In genomic region chr2:50496057-50496433, GRCm38 (mm10) we compare ENCODE assay signal across 23 mouse cellular contexts.
"Had no signal": no experiment of that assay in that cellular context is flagged by ENCODE, and none has a peak within 500 bp of the region (broad histone marks: within the 10 kb centered on the region; RNA-seq: fewer than 3 reads in every experiment).

No protein-coding gene starts in this region.

- H3K9me3 ChIP-seq: intestine, embryonic 15.5 days; limb, embryonic 12.5 days; limb, embryonic 15.5 days; lung, embryonic 15.5 days; megakaryocyte, embryonic 14.5 days; midbrain, embryonic 10.5 days; neural tube, embryonic 12.5 days; neural tube, embryonic 15.5 days had no signal

- H3K36me3 ChIP-seq: intestine, embryonic 15.5 days; limb, embryonic 12.5 days; limb, embryonic 15.5 days; lung, embryonic 15.5 days; midbrain, embryonic 10.5 days; neural tube, embryonic 12.5 days; neural tube, embryonic 15.5 days had no signal

- H3K4me3 ChIP-seq: intestine, embryonic 15.5 days; limb, embryonic 12.5 days; limb, embryonic 15.5 days; lung, embryonic 15.5 days; megakaryocyte, embryonic 14.5 days; midbrain, embryonic 10.5 days; neural tube, embryonic 12.5 days; neural tube, embryonic 15.5 days had no signal

- ATAC-seq: intestine, embryonic 15.5 days; liver, postnatal 0 days had no signal

- H3K4me2 ChIP-seq: intestine, embryonic 15.5 days; limb, embryonic 12.5 days; limb, embryonic 15.5 days; liver, embryonic 11.5 days; lung, embryonic 15.5 days; neural tube, embryonic 12.5 days; neural tube, embryonic 15.5 days had no signal

- H3K27me3 ChIP-seq: intestine, embryonic 15.5 days; limb, embryonic 12.5 days; limb, embryonic 15.5 days; lung, embryonic 15.5 days; megakaryocyte, embryonic 14.5 days; neural tube, embryonic 12.5 days; neural tube, embryonic 15.5 days had no signal

- H3K9ac ChIP-seq: intestine, embryonic 15.5 days; limb, embryonic 12.5 days; limb, embryonic 15.5 days; liver, embryonic 14.5 days; liver, postnatal 0 days; lung, embryonic 15.5 days; neural tube, embryonic 12.5 days; neural tube, embryonic 15.5 days had no signal

- DNase-seq: kidney, adult 11 months; kidney, adult 8-10 months; kidney, postnatal 36 days; left cerebral cortex, postnatal 4 days; liver, postnatal 0 days; lung, postnatal 14 days; midbrain, embryonic 14.5 days; right cerebral cortex, adult 18-20 months; right cerebral cortex, postnatal 14 days; right cerebral cortex, postnatal 4 days; thymus, postnatal 25 days had no signal

- H3K4me1 ChIP-seq: intestine, embryonic 15.5 days; megakaryocyte, embryonic 14.5 days; midbrain, embryonic 10.5 days; neural tube, embryonic 12.5 days; neural tube, embryonic 15.5 days had no signal

- H3K27ac ChIP-seq: intestine, embryonic 15.5 days; kidney, postnatal 0 days; limb, embryonic 12.5 days; limb, embryonic 15.5 days; liver, embryonic 14.5 days; midbrain, embryonic 10.5 days; neural tube, embryonic 12.5 days; neural tube, embryonic 15.5 days; stomach, postnatal 0 days had no signal
